ENCODE assay signal across 7 mouse cellular contexts in genomic region chr12:20990132-20990531, GRCm38 (mm10). TPM values are rescaled to one million over a fixed set of nuclear protein-coding genes. Genes with fewer than 3 reads are reported as not detected.
DNase-seq lines count a peak whose midpoint lies in the region; ATAC-seq and TF ChIP-seq lines count a peak whose summit lies in the region.
"Not testable (repeated sequence)": the region's sequence is repeated elsewhere in the genome, so short reads cannot be mapped to it uniquely, and the experiment has no call there.

Gene Asap2 (plus strand): TSS chr12:20990459.

- peak within 1 kb of the TSS; percentile 37; the same call in 1 of the 2 replicates for H3K4me2 ChIP-seq in midbrain, postnatal 0 days (ENCODE audit: low read depth, low read length, poor library complexity, severe bottlenecking)

- not testable (repeated sequence) for H3K27ac ChIP-seq in midbrain, postnatal 0 days (ENCODE audit: low read depth, low read length)

- not testable (repeated sequence) for H3K27me3 ChIP-seq in midbrain, postnatal 0 days (ENCODE audit: insufficient read depth, low read length)

- DNase-seq in cerebellum, adult 8-10 months: peak; percentile 19
- DNase-seq in frontal cortex, postnatal 10 days (ENCODE audit: low spot score in 2 of 2): peak; percentile 54 to 64
- DNase-seq in heart, postnatal 25 days (ENCODE audit: low spot score): peak; percentile 57
- peak; percentile 38 to 54 for DNase-seq in kidney, postnatal 36 days
- peak; percentile 1 for DNase-seq in liver
- DNase-seq in midbrain, postnatal 0 days (ENCODE audit: low spot score): peak; percentile 1
- peak; percentile 51 to 60 for DNase-seq in spleen, postnatal 36 days (ENCODE audit: low spot score in 2 of 2)

- ATAC-seq in midbrain, postnatal 0 days (ENCODE audit: low FRiP score): not testable (repeated sequence)

- peak within 1 kb of the TSS; percentile 41 for H3K4me3 ChIP-seq in midbrain, postnatal 0 days (ENCODE audit: low read depth, low read length)

- peak within 1 kb of the TSS; percentile 44; the same call in 1 of the 2 replicates for H3K9ac ChIP-seq in midbrain, postnatal 0 days (replicated peaks; ENCODE audit: low read length, poor library complexity, severe bottlenecking)

- not testable (repeated sequence) for H3K9me3 ChIP-seq in midbrain, postnatal 0 days (ENCODE audit: low read length)

- WGBS in midbrain, postnatal 0 days: 0% methylated on average over 7 of the region's 38 CpGs

- not testable (repeated sequence) for H3K36me3 ChIP-seq in midbrain, postnatal 0 days (ENCODE audit: insufficient read depth, low read length)

- intact Hi-C loops in heart, postnatal 25 days (cut with DNase I): not testable (repeated sequence)

- H3K4me1 ChIP-seq in midbrain, postnatal 0 days (ENCODE audit: insufficient read depth, low read length): not testable (repeated sequence)

- TF ChIP-seq CTCF in midbrain, postnatal 0 days (IDR thresholded peaks at IDR 0.05): not testable (repeated sequence)

RNA-seq across cellular contexts. Expression of gene Asap2, which starts in this region (rescaled TPM):
- total RNA-seq in heart, postnatal 25 days (2021): 10 to 100 TPM; 11.8 to 12.2 TPM
- total RNA-seq in midbrain, postnatal 0 days (2014; rRNA removed): 21.3 and 31.5 TPM in 2 replicates
- 13.3 and 14.7 TPM in 2 replicates for polyA plus RNA-seq in midbrain, postnatal 0 days (2015; fragmentation: Nextera tagmentation; extraction: Ambion mirVana)

Comparison
In these comparisons a context has a peak if more than half of its experiments do, and no peak if none do; other contexts are left out.
1. DNase-seq: peak in every context shown above with its lines; median percentile 59 in frontal cortex, postnatal 10 days; 57 in heart, postnatal 25 days; 56 in spleen, postnatal 36 days; 46 in kidney, postnatal 36 days; 19 in cerebellum, adult 8-10 months; 1 in liver; 1 in midbrain, postnatal 0 days.